Mouse (Mus musculus): ENCODE data around the gene 4930572O03Rik. TPM values are rescaled to one million over a fixed set of nuclear protein-coding genes. Genes with fewer than 3 reads are reported as not detected.

Gene 4930572O03Rik
- polyA plus RNA-seq (2012; rRNA removed), result not detected in 2 replicates

GRCm38 (mm10) chr5:15656959-15657358 is at the start of gene 4930572O03Rik:
Gene 4930572O03Rik (minus strand): TSS chr5:15657059.

DNA sequence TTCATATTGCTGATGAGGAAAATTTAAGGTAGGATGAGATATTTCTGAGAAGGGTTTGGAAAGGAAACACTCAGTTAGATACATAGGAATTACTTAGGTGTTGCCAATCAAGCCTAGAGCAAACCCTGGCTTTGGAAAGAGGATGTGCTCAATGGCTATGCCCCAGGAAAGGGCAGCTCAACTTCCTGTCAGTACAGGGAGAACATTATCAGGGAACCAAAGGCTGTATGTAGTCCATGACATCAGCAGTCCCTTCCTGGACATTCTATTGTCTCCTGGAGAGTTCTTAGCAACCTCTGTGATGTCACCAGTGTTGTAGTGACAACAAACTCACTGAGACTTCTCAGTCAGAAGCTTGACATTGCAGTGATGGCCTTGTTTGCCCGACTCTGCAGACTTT is 38.1 kb downstream of the 4930572O03Rik start, which contains the start of gene Speer4d:
Speer4d (plus strand) TSS at position 301 of the 400 bp plus-strand sequence.

Other genes with a start within 250 kb of the 4930572O03Rik start
- gene Gm21149, start 180.5 kb downstream of the 4930572O03Rik start, polyA plus RNA-seq (2012; rRNA removed), result not detected in 2 replicates
- gene Gm21190, start 127.8 kb downstream of the 4930572O03Rik start, polyA plus RNA-seq (2012; rRNA removed), result not detected in 2 replicates
- gene Gm21083, start 79.7 kb downstream of the 4930572O03Rik start, polyA plus RNA-seq (2012; rRNA removed), result 0.09 TPM in 1 of 2 replicates, not detected in the other
- not detected in 2 replicates for gene Speer4d, start 38.0 kb downstream of the 4930572O03Rik start, polyA plus RNA-seq (2012; rRNA removed)
- gene Speer4c, start 57.2 kb upstream of the 4930572O03Rik start, polyA plus RNA-seq (2012; rRNA removed), result not detected in 2 replicates

All from central nervous system, embryonic 11.5 days (tissue).